Mouse (Mus musculus): ENCODE measurements around the gene Ccdc189.

DNA sequence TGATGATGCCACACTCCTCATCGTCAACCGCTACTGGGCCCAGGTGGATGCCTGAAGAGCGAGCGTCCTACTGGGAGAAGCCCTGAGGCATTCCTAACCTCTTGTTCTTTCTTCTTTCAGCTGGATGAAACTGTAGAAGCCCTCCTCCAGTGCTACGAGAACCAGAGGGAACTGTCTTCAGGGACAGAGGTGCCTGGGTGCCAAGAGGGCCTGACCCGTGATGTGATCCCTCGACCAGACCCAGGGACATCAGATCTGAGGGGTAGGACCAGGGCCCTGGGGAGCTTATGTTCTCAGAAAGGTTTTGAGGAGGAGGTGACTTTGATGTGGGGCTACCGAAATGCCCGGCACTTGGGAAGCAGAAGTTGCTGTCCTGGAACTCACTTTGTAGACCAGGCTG lies 1.2 kb upstream of the Ccdc189 start:
- TF ChIP-seq TAL1 (IDR thresholded peaks at IDR 0.05; ENCODE audit: low read length) (no peak), GATA1 (IDR thresholded peaks at IDR 0.05; ENCODE audit: low read length) (no peak)
